Mouse (Mus musculus) kidney, postnatal 14 days (tissue): ENCODE measurements around the gene A630001G21Rik.

Experiments
- DNase-seq: peaks from one replicate; pipeline ENCODE4 v3.0.0; 2022; ENCODE audit warnings: mixed read lengths

The A630001G21Rik gene

DNA sequence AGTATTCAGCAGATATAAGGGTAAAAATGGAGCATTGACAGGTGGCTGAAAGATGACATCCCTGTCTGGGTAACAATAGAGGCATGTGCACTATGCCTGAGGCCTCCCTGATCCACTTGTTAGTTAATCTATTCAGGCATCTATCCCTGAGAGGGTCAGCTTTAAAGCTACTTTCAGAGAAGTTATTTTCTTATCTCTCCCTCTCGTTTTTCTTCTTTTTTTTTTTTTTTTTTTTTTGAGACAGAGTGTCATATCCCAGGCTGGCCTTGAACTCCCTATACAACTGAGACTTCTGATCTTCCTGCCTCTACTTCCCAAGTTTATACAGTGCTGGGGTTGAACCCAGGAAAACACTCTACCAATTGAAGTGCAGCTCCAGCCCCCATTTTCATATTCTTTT lies 10.7 kb downstream of the A630001G21Rik start:
- DNase-seq = no peak

DNA sequence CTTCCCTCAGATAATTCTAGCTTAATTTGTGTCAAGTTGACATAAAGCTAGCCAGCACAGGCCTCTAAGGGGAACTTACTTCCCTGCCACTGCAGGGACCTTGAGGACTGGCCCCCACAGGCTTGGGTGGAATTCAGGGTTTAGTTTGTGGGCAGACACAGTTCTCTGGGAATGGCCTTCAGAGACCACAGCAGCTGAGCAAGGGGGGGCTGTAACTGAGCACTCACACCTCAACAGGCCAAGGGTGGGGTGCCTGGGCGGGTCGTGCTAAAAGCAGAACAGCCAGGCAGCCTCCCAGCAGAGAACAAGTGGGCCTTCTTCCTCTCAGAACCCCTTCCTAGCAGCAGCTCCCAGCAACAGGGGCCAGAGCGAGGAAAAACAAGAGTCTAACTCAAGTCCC lies 12.3 kb downstream of the A630001G21Rik start:
- no peak for DNase-seq

DNA sequence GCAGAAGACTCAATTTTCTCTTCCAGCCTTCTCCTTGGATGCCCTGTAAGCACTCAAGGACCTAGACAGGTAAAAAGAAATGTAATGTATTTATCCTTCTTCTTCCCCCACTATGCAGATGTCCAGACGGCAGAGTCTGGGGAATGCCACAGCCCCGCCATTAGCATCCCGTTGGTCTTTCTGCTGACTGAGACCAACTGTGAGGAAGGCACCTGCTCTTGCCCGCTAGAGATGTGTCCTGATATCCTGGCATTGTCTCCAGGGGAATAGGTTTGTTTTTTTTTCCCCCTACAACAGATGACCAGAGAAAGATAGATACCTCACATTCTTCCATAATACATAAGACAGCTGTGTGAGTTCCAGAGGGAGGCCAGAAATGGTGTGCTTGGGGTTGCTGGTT lies 14.2 kb downstream of the A630001G21Rik start:
- no peak for DNase-seq

DNA sequence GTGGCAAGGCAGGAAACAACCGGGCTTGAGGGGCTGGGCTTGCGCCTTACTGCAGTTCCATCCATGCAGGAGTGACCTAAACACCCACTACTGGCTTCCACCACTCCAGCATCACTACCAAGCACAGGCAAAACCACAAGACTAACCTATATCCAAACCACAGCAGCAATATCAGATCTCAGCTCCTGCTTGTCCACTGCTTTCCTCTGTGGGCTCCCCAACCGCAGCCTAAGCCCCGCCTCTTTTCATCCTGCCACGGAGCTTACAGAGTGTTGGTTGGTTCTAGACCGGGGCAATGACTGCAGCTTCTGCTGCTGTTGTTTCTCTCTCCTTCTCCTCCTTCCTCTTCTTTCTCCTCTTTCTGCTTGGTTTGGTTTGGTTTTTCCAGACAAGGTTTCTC lies 15.1 kb downstream of the A630001G21Rik start:
- DNase-seq = no peak

DNA sequence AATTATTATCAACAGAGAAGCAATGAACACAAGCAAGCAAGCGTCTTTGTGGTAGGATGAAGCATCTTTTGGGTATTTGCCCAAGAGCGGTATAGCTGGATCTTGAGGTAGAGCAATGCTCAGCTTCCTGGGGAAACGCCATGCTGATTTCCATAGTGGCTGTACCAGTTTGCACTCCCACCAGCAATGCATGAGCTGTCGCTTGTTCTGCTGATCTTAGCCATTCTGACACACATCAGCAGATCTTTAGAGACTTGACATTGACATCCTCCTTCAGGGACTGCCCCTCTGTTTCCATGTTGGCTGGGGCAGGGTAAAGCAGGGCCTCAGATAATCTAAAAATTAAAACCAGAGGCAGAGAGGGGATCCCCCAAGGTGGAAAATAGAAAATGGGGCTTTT lies 16.8 kb downstream of the A630001G21Rik start:
- no peak for DNase-seq

DNA sequence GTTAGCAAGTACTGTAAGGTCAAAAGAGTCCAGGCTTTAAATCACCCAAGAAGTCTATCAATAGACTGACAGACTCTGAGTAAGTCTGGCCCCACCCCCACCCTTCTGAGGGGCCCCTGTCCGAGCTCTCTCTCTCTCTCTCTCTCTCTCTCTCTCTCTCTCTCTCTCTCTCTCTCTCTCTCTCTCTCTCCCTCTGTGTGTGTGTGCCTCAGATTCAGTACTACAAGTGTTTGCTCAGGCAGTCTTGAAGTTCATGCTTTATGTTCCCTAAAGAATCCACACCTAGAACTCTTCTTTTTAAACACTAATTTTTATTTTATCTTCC lies 19.5 kb downstream of the A630001G21Rik start:
- no peak for DNase-seq

DNA sequence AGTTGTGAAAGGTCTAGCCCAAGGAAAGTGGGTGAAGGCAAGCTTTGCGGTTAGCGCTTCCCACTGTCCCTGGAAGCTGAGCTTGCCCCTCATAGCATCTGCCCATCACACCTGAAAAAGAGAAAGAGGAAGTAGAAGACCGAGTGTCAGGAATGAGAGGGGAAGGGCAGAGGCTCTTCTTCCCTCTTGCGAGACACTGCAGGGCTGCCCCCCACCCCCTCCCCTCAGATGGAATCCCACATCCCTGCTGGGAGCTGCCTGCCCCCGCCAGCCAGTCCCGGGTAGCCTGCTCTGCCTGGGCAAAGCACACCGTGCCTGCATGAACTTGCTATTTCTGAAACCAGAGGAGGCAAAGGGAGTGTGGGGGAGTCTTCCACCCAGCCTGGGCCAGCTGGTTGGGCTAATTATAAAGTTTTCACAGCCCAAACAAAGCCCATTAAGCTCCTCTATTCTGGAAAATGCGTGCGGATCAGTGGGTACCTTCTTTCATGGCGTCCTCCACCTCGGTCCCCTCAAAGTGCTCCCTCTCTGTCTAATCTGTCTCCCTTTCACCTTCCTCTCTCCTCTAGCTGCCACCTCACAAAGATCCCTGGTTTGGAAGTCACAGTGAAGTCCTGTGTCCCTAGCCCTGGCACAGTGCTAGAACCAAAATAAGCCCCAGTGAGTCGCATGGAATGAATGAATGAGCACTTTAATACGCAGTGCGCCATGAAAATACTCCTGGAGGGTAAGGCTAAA lies 20.0 kb downstream of the A630001G21Rik start:
- DNase-seq = no peak

DNA sequence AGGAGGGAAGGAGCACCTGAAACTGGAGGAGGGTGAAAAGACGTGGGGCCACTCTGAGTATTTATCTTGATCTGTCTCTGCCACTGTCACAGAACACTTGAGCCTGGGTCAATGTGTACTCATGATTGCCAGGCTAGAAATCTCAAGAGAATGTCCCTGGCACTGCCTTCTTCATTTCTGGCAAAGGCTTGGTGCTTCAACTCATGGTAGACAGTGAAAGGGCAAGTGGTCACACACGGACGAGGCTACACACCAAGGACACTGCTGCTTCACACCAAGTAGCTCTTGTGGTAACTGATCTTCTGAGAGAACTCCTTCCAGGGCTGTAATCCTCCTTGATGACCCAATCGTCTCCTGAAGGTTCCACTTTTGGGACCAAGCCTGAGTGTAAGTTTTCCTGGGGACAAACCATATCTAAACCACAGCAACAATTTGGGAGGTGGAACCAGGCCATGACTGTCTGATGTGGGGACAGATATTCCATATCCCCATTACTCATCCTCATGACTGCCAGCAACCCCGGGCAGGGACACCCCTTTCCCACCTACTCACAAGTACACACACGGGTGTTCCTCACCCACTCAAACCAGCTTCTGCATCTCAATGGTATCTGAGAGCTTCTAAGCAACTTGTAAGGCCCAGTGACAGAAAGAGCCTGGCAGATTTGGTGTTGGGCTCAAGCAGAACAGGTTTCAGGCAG lies 20.8 kb downstream of the A630001G21Rik start:
- DNase-seq = no peak

DNA sequence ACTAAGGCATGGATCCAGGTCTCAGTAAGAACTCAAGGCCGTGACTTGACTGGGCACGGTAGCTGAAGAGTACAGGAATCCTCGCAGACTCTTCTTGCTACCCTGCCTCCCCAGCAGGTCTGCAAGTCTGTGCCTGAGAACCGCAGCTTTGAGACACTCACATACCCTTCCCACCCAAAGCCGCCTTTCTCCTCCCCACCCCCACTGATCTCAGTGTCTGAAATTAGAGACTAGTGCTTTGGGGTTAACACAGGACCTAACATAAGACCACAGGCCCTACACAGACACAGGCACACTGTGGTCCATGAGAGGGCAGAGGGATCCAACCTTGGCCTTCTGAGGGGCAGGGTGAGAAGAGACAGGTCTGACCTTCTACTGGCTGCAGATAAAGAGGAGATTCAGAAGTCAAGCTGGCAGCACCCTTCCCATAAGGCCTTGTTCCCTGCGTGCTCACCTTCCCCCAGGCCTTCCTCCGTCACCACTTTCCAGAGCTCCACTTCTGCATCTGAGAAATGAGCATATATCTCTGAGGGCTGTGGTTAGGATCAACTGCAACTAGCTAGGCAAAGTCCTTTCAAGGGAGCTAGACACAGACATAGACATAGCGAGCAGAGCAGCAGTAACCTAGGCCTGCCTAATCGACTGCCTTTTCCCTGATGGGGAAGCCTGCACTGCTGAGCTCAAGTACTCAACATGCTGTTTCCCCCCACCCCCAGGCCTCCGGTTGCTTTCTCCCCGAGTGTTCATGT lies 26.3 kb downstream of the A630001G21Rik start:
- DNase-seq = no peak

DNA sequence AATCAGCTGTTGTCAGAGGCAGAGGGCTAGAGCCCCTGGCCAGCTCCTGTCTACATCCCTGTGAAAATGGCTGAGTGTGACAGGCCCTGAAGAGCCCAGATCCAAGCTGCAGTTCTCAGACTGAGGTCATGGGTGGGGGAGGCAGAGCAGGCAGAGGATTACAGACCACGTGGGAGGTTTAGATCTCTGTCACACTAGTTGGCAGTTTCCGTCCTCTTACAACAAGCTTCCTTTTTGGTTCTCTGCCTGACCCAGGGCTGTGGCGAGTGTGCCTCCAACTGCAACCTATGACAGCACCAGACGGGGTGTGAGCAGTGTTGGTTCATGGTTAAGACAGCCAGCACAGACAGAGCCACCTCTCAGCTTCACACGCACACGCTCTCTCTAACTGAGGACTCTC lies 26.9 kb downstream of the A630001G21Rik start:
- peak; percentile 18 for DNase-seq

DNA sequence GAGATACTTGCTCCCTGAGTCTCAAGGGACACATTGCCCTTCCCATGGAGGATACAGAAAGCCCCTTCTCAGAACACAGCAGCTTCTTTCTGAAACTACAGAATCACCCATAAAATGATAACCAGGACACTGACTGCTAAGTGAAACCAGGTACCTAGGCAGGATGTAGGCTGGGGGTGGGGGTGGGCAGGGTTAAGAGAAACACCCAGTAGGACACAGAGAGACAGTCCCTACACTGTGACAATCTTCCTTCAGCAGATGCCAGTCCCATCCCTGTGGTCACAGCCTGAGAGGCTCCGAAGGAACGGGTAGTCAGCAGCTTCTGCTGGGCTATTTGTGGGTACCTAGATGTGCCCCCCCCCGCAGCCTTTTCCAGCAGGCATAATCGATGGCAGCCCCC lies 27.8 kb downstream of the A630001G21Rik start:
- DNase-seq = no peak

DNA sequence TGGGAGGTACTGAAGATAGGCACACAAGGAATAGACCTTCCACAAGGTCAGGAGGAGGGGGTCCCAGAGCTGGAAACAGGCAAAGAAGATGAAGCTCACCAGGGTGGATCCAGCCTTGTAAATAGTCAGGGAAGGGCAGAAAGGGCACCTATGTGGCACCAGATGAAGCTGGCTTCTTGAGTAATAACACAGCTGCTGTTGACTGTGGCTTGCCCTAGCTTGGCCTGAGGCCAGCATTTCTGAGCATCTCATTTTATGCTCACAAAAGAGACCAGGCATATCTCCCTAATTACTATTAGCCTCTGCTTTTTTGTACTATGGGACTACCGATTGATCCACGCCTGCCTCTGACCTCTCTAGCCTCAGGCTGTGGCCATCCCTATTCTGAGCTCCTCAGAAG lies 28.6 kb downstream of the A630001G21Rik start:
- no peak for DNase-seq

DNA sequence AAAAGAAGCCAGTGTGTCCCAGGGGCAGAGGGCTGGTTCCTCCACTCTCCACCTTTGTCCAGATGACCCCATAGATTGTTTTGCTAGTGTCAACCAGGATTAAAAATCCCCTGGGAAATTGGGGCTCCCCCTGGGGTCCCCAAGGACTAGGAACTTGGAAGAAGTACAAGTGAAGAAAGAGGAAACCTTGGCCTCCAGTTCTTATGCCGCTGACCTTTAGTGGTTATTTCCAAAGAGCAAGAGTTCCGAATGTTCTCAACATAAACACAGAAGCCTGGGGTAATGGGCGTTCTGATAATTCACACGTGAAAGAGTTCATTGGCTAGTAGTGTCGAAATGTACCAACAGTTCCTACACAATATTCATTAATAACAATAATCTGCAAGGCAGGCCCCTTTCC lies 31.9 kb downstream of the A630001G21Rik start:
- DNase-seq = no peak

DNA sequence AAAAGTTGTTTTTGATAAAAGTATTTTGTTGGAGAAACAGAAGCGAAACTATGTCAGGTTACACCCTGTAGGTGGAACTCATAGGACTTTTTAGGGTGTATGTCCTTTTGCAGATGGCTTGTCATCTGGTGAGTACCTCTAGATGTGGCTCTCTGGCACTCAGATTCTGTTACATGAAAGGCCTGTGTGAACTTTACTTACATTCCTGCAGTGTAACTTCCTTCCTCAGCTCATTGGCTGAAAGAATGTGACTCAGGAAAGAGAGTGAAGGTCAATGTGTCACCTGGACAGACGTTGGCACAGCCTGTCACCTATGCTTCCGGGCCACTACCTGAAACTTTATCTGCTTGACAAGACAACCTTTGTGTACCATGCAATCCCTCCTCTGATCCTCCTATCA lies 33.9 kb downstream of the A630001G21Rik start:
- no peak for DNase-seq

DNA sequence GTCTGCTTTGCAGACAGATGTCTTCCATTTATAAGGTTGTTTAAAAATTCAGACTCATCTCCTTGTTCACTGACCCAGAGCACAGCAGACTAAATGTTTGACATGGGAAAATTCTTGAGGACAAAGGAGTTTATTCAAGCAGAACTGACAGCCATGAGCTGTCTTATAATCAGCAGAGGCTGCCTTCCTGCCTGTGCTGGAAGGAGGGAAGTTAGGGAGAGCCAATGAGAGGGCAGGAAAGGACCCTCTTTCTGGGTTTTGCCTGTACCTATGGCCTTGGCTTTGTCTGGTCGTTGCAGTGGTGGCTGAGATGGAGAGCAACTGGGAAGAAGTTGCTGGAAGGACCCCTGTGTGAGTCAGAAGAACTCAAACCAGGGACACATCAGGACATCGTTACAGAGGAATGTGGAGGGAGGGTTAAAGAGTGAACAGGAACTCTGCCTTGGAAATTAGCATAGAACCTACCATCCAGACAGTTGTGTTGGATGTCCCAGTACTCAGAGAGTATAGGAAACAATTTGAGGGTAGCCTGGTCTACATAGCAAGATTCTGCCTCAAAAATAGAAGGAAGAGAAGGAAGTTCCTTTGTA lies 35.4 kb downstream of the A630001G21Rik start:
- no peak for DNase-seq

DNA sequence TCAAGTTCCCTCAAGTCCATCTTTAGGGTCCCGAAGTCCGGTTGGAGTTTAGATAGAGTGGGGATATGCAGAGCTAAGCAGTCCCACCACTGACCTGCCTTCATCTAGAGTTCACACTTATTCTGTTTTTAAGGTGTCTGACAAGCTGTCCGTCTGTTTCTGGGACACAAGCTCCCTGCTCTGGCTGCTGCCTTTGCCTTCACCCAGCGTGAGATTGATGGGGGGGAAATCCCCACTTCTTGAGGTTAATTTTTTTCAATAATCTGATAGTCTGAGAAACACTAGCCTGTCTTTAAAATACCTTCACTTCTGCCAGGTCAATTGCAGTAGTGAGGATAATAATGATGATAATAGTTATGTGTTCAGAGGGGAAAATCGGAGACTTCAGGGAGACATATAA lies 36.1 kb downstream of the A630001G21Rik start:
- DNase-seq = no peak

DNA sequence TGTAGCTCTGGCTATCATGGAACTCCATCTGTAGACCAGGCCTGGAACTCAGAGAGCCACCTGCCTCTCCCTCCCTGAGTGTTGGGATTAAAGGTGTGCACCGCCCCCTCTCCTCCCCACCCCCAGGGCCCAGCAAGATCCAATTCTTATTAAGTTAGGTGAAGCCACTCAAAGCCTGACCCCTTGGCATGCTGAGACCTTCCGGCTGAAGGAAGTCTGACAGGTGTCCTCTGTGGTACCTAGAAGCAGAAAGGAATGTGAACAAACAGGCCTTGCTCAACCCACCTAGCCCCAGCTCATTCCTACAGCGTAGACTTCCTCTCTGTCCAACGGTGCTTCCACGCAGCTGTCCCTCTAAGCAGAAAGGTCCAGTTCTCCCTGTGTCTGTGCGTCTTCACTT lies 37.5 kb downstream of the A630001G21Rik start:
- no peak for DNase-seq

DNA sequence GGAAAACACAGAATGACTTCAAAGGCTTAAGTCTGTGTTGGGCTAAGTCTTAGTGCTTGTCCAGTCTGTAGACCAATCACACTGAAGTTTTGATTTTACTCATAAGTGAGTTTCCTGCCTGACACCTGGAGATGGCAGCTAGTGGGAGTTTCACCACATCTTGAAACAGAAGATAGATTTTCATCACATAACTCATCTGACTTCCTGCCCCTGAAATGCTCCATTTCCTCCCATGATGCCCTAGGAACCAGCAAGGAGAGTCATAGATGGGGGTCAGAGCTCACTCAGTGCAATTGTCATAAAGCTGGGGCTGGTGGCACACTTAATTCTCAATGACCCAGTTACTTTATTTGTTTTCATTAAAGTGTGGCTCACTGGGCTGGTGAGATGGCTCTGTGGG lies 38.6 kb downstream of the A630001G21Rik start:
- no peak for DNase-seq

DNA sequence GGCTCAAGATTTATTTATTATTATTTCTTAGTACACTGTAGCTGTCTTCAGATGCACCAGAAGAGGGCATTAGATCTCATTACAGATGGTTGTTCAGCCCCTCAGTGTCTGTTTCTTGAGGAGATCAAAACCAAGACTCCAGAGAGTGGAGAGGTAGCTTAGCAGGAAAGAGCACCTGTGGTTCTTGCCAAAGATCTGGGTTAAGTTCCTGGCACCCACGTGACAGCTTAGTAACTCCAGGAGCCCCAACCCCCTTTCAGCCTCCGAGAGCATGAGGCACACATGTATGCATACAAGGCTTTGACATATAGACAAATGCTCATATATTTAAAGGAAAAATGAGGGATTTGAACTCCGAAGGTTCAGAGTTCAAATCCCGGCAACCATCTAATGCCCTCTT lies 39.4 kb downstream of the A630001G21Rik start:
- no peak for DNase-seq

DNA sequence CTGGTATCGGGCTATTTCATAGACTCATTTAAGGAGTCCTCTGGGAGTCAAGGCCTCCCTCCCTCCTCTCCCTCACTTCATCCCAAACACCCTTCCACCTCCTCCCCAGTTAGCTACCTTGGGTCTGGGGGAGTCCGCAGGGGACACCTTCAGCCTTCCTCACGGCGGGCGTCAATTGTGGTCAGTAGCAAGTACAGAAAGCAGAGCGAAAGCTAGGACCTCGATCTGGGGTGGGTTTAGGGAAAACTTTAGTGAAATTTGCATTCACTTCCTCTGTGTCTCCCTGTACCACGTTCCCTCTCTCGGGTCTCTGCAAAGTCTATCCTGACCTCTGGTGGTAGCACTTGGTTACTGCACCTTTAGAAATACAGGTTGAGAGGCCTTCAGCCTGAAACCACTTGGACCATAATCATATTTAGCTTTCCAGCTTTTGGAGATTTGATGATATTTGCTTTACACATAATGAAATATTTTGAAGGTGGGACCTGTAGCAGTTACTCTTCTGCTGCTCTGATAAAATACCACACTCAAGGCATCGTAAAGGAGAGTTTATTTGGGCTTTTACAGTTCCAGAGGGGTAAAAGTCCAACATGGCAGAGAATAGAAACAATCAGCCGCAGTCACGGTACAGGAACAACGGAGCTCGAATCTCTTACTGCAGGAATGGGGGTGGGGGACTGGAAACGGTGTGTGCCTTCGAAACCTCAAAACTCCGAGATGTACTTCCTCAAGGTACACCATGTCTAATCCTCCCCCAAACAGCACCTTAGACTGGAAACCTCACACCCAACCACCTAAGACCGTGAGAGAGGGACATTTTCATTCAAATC lies 41.9 kb downstream of the A630001G21Rik start:
- DNase-seq = peak; percentile 80

DNA sequence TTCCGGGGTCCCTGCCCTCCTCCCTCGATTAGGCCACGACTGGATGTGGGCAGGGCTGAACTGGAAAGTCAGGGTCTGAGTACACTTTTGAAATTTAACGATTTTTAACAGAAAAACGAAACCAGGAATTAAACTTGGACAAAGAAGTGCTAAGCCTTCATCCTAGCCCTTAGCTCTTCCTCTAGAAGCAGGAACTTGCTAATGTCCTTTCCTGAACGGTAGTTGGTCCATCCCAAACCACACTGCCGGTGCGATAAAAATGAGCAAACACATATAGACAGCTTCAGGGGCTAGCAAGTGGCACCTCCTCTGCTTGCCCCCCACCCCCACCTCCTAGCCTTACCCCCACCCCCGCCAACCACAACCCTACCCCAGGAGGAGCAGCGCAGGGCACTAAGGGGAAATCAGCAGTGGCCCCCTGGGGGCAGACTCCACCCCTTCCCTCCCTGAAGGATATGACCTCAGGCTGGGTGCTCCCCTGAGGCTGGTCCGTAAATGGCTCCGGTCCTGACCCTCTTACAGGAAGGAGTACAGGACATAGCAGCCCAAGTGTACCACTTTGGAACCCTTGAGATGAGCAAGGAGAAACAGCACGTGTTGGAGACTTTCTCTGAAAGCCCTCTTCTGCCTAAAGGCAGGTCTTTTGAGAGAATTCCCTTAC lies 42.9 kb downstream of the A630001G21Rik start:
- DNase-seq = peak; percentile 13

DNA sequence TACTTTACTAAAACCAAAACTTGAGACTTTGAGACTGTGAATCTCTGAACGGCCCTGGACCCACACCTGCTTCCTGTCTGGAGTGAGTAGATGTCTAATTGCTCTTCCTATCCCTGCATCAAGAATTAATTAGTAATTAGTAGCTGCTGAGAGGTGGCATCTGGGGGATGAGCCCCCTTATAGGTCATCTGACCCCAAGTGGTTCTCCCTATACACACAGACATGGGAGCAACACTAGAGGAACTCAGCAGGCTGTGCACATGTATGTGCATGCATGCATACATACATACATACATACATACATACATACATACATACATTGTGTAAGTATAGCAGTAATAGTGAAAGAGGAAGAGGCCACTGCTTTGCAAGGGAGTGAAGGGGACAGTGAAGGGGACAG lies 43.9 kb downstream of the A630001G21Rik start:
- DNase-seq = no peak
